Mouse (Mus musculus) hindbrain, embryonic 12.5 days (tissue): ENCODE measurements around the gene Magi2. TPM values are rescaled to one million over a fixed set of nuclear protein-coding genes. Genes with fewer than 3 reads are reported as not detected.
"Not testable (repeated sequence)": the region's sequence is repeated elsewhere in the genome, so short reads cannot be mapped to it uniquely, and the experiment has no call there.

Experiments used
- ATAC-seq: fragments of 200-750 bp; cut with Nextera tagmentation; 2 replicates; pipeline ENCODE4 v1.8.0; 2017; ENCODE audit warnings: moderate TSS enrichment; ENCODE audit not compliant: low FRiP score
- H3K27ac ChIP-seq: fragments of 300-500 bp; sonication (generic); 2 replicates; pipeline ENCODE4 v1.5.1; 2016; ENCODE audit warnings: mild to moderate bottlenecking
- H3K27me3 ChIP-seq: fragments of 300-500 bp; sonication (generic); 2 replicates; pipeline ENCODE4 v1.6.1; 2016; ENCODE audit warnings: mild to moderate bottlenecking
- H3K36me3 ChIP-seq: fragments of 300-500 bp; sonication (generic); 2 replicates; pipeline ENCODE4 v1.6.1; 2016; ENCODE audit warnings: mild to moderate bottlenecking
- H3K4me1 ChIP-seq: fragments of 300-500 bp; sonication (generic); 2 replicates; pipeline ENCODE4 v1.6.1; 2016
- H3K4me2 ChIP-seq: fragments of 300-500 bp; sonication (generic); replicated peaks from 2 replicates; pipeline ENCODE4 v1.6.1; 2016; ENCODE audit warnings: mild to moderate bottlenecking
- H3K4me3 ChIP-seq: fragments of 300-500 bp; sonication (generic); 2 replicates; pipeline ENCODE4 v1.5.1; 2016; ENCODE audit warnings: mild to moderate bottlenecking
- H3K9ac ChIP-seq: fragments of 300-500 bp; sonication (generic); 2 replicates; pipeline ENCODE4 v1.6.1; 2016; ENCODE audit warnings: mild to moderate bottlenecking, moderate library complexity
- H3K9me3 ChIP-seq: fragments of 300-500 bp; sonication (generic); replicated peaks from 2 replicates; pipeline ENCODE4 v1.6.1; 2016; ENCODE audit warnings: mild to moderate bottlenecking
- WGBS: fragments of 180-500 bp; shearing (Covaris S2); methylation state at CpG from one replicate; pipeline ENCODE4 v1.1.7; 2016; 5-methylcytosine and 5-hydroxymethylcytosine counted together
- polyA plus RNA-seq: library from polyadenylated mRNA; unstranded; fragments of >200 nt; fragmentation: Nextera tagmentation; extraction: Ambion mirVana; gene quantifications from 2 replicates; pipeline ENCODE4 v1.2.1, GENCODE M21; 2016

The Magi2 gene
- polyA plus RNA-seq, 1 experiment from 2014 or later, result 18.5 TPM

GRCm38 (mm10) chr5:19472851-19473439, 246.1 kb downstream of the Magi2 start:
- H3K4me1 ChIP-seq, result no peaks in the 10 kb centered on the region
- no peak for ATAC-seq
- H3K9ac ChIP-seq, result no peak overlapping the region
- H3K27ac ChIP-seq, result no peak overlapping the region
- no peak overlapping the region for H3K4me2 ChIP-seq
- H3K9me3 ChIP-seq, result no peaks in the 10 kb centered on the region
- no peaks in the 10 kb centered on the region for H3K36me3 ChIP-seq
- no peaks in the 10 kb centered on the region for H3K27me3 ChIP-seq
- WGBS, result 82% methylated on average over 4 of the region's 4 CpGs
- no peak overlapping the region for H3K4me3 ChIP-seq

- no peak for ATAC-seq
- WGBS, result 85% methylated on average over 3 of the region's 3 CpGs
Measured at GRCm38 (mm10) chr5:19482981-19483380, 256.1 kb downstream of the Magi2 start.

GRCm38 (mm10) chr5:19487947-19488346, 261.1 kb downstream of the Magi2 start:
- H3K4me2 ChIP-seq, result no peak overlapping the region
- H3K9me3 ChIP-seq, result no peaks in the 10 kb centered on the region
- no peaks in the 10 kb centered on the region for H3K4me1 ChIP-seq
- H3K27ac ChIP-seq, result no peak overlapping the region
- H3K9ac ChIP-seq, result no peak overlapping the region
- WGBS, result 26% methylated on average over 7 of the region's 7 CpGs
- no peak for ATAC-seq
- H3K4me3 ChIP-seq, result no peak overlapping the region
- no peaks in the 10 kb centered on the region for H3K27me3 ChIP-seq
- H3K36me3 ChIP-seq, result no peaks in the 10 kb centered on the region

More at GRCm38 (mm10) chr5:19482981-19483380, 256.1 kb downstream of the Magi2 start:
- Histone ChIP-seq H3K4me3 (no peak overlapping the region), H3K27ac (no peak overlapping the region), H3K27me3 (no peaks in the 10 kb centered on the region), H3K9ac (no peak overlapping the region), H3K36me3 (no peaks in the 10 kb centered on the region), H3K9me3 (no peaks in the 10 kb centered on the region), H3K4me1 (no peaks in the 10 kb centered on the region), H3K4me2 (no peak overlapping the region)

GRCm38 (mm10) chr5:19501005-19501404, 274.2 kb downstream of the Magi2 start:
- 80% methylated on average over 3 of the region's 3 CpGs for WGBS
- ATAC-seq, result no peak
- Histone ChIP-seq H3K4me3 (no peak overlapping the region), H3K9me3 (no peaks in the 10 kb centered on the region), H3K4me1 (no peaks in the 10 kb centered on the region), H3K27ac (no peak overlapping the region), H3K9ac (no peak overlapping the region), H3K36me3 (no peaks in the 10 kb centered on the region), H3K4me2 (no peak overlapping the region), H3K27me3 (no peaks in the 10 kb centered on the region)

- Histone ChIP-seq H3K4me3 (no peak overlapping the region), H3K27ac (no peak overlapping the region), H3K27me3 (no peaks in the 10 kb centered on the region), H3K4me2 (no peak overlapping the region), H3K9me3 (no peaks in the 10 kb centered on the region), H3K9ac (no peak overlapping the region), H3K4me1 (no peaks in the 10 kb centered on the region), H3K36me3 (no peaks in the 10 kb centered on the region)
- peak; percentile 26; the same call in 1 of the 2 replicates for ATAC-seq
Measured at GRCm38 (mm10) chr5:19522168-19522567, 295.3 kb downstream of the Magi2 start.

- H3K36me3 ChIP-seq, result no peaks in the 10 kb centered on the region
- ATAC-seq, result no peak
- H3K27ac ChIP-seq, result no peak overlapping the region
- H3K4me3 ChIP-seq, result no peak overlapping the region
- 10% methylated on average over 2 of the region's 2 CpGs for WGBS
- H3K4me1 ChIP-seq, result no peaks in the 10 kb centered on the region
- no peak overlapping the region for H3K9ac ChIP-seq
- no peaks in the 10 kb centered on the region for H3K27me3 ChIP-seq
- no peak overlapping the region for H3K4me2 ChIP-seq
- H3K9me3 ChIP-seq, result no peaks in the 10 kb centered on the region
Measured at GRCm38 (mm10) chr5:19539348-19539747, 312.5 kb downstream of the Magi2 start.

GRCm38 (mm10) chr5:19546424-19546823, 319.6 kb downstream of the Magi2 start:
- no peak overlapping the region for H3K4me3 ChIP-seq
- 89% methylated on average over 4 of the region's 4 CpGs for WGBS
- no peaks in the 10 kb centered on the region for H3K27me3 ChIP-seq
- no peaks in the 10 kb centered on the region for H3K4me1 ChIP-seq
- H3K9ac ChIP-seq, result no peak overlapping the region
- no peak for ATAC-seq
- H3K36me3 ChIP-seq, result no peaks in the 10 kb centered on the region
- no peaks in the 10 kb centered on the region for H3K9me3 ChIP-seq
- H3K27ac ChIP-seq, result no peak overlapping the region
- H3K4me2 ChIP-seq, result no peak overlapping the region

- Histone ChIP-seq H3K4me2 (no peak overlapping the region), H3K27ac (no peak overlapping the region), H3K27me3 (no peaks in the 10 kb centered on the region), H3K9ac (no peak overlapping the region), H3K9me3 (no peaks in the 10 kb centered on the region), H3K4me1 (no peaks in the 10 kb centered on the region), H3K36me3 (no peaks in the 10 kb centered on the region), H3K4me3 (no peak overlapping the region)
- no peak for ATAC-seq
- WGBS, result 62% methylated on average over 2 of the region's 2 CpGs
Measured at GRCm38 (mm10) chr5:19546900-19547299, 320.1 kb downstream of the Magi2 start.

- H3K4me2 ChIP-seq, result no peak overlapping the region
- 73% methylated on average over 3 of the region's 3 CpGs for WGBS
- ATAC-seq, result no peak
Measured at GRCm38 (mm10) chr5:19553510-19553909, 326.7 kb downstream of the Magi2 start.

GRCm38 (mm10) chr5:19565636-19566035, 338.8 kb downstream of the Magi2 start:
- 90% methylated on average over 3 of the region's 3 CpGs for WGBS
- Histone ChIP-seq H3K4me3 (no peak overlapping the region), H3K9ac (no peak overlapping the region), H3K27ac (no peak overlapping the region), H3K4me2 (no peak overlapping the region), H3K9me3 (no peaks in the 10 kb centered on the region), H3K27me3 (no peaks in the 10 kb centered on the region), H3K36me3 (no peaks in the 10 kb centered on the region), H3K4me1 (no peaks in the 10 kb centered on the region)
- ATAC-seq, result no peak

More at GRCm38 (mm10) chr5:19553510-19553909, 326.7 kb downstream of the Magi2 start:
- H3K27ac ChIP-seq, result no peak overlapping the region
- H3K4me3 ChIP-seq, result no peak overlapping the region
- no peaks in the 10 kb centered on the region for H3K36me3 ChIP-seq
- H3K9ac ChIP-seq, result no peak overlapping the region
- no peaks in the 10 kb centered on the region for H3K9me3 ChIP-seq
- H3K4me1 ChIP-seq, result no peaks in the 10 kb centered on the region
- no peaks in the 10 kb centered on the region for H3K27me3 ChIP-seq

GRCm38 (mm10) chr5:19566136-19566535, 339.3 kb downstream of the Magi2 start:
- H3K4me3 ChIP-seq, H3K27ac ChIP-seq, ATAC-seq, H3K36me3 ChIP-seq, H3K4me2 ChIP-seq, H3K9me3 ChIP-seq, H3K4me1 ChIP-seq, H3K27me3 ChIP-seq, H3K9ac ChIP-seq: not testable (repeated sequence)
- 73% methylated on average over 1 of the region's 1 CpGs for WGBS

GRCm38 (mm10) chr5:19607700-19608099, 380.9 kb downstream of the Magi2 start:
- no peaks in the 10 kb centered on the region for H3K4me1 ChIP-seq
- H3K9ac ChIP-seq, result no peak overlapping the region
- ATAC-seq, result no peak
- no peak overlapping the region for H3K4me3 ChIP-seq
- 64% methylated on average over 5 of the region's 5 CpGs for WGBS
- no peak overlapping the region for H3K4me2 ChIP-seq
- H3K27ac ChIP-seq, result no peak overlapping the region
- H3K36me3 ChIP-seq, result no peaks in the 10 kb centered on the region
- no peaks in the 10 kb centered on the region for H3K9me3 ChIP-seq
- no peaks in the 10 kb centered on the region for H3K27me3 ChIP-seq

- no peak for ATAC-seq
- Histone ChIP-seq H3K36me3 (no peaks in the 10 kb centered on the region), H3K9ac (no peak overlapping the region), H3K9me3 (no peaks in the 10 kb centered on the region), H3K4me3 (no peak overlapping the region), H3K4me2 (no peak overlapping the region), H3K4me1 (no peaks in the 10 kb centered on the region), H3K27ac (no peak overlapping the region), H3K27me3 (no peaks in the 10 kb centered on the region)
- 86% methylated on average over 1 of the region's 1 CpGs for WGBS
Measured at GRCm38 (mm10) chr5:19611788-19612187, 385.0 kb downstream of the Magi2 start.
